In genomic region chr9:102446066-102446465, GRCm38 (mm10) we compare ENCODE assay signal across 20 mouse cellular contexts. TPM values are rescaled to one million over a fixed set of nuclear protein-coding genes. Genes with fewer than 3 reads are reported as not detected.
DNase-seq lines count a peak whose midpoint lies in the region; ATAC-seq and TF ChIP-seq lines count a peak whose summit lies in the region.
"Had no signal": no experiment of that assay in that cellular context is flagged by ENCODE, and none has a peak within 500 bp of the region (broad histone marks: within the 10 kb centered on the region; RNA-seq: fewer than 3 reads in every experiment).

No protein-coding gene starts in this region.

- no peak overlapping the region for H3K4me2 ChIP-seq in lung, embryonic 14.5 days
- H3K4me2 ChIP-seq: heart, embryonic 13.5 days; hindbrain, embryonic 14.5 days had no signal

- 39% methylated on average over 2 of the region's 2 CpGs for WGBS in lung, embryonic 14.5 days
- WGBS in lung, adult 2 months = 45% methylated on average over 2 of the region's 2 CpGs

- H3K9me3 ChIP-seq in lung, embryonic 14.5 days (ENCODE audit: low read depth, low read length) = no peaks in the 10 kb centered on the region
- H3K9me3 ChIP-seq: heart, embryonic 10.5 days; heart, embryonic 13.5 days had no signal

- H3K4me1 ChIP-seq in lung, embryonic 14.5 days (ENCODE audit: insufficient read depth) = no peaks in the 10 kb centered on the region
- no peaks in the 10 kb centered on the region; the same call in 1 of the 2 replicates for H3K4me1 ChIP-seq in lung, adult 2 months (ENCODE audit: control insufficient read depth, insufficient read depth, low read length)
- H3K4me1 ChIP-seq: heart, embryonic 10.5 days; heart, embryonic 13.5 days had no signal

- no peaks in the 10 kb centered on the region for H3K27me3 ChIP-seq in lung, embryonic 14.5 days (ENCODE audit: insufficient read depth, low read length)

- no peak overlapping the region for H3K9ac ChIP-seq in lung, embryonic 14.5 days
- H3K9ac ChIP-seq: forebrain, postnatal 0 days; heart, embryonic 13.5 days; hindbrain, embryonic 14.5 days had no signal

- no peak overlapping the region for H3K27ac ChIP-seq in lung, embryonic 14.5 days (ENCODE audit: low read depth)
- H3K27ac ChIP-seq: gastrocnemius, adult 2 months; heart, embryonic 10.5 days; heart, embryonic 13.5 days; hindbrain, embryonic 14.5 days; hindbrain, postnatal 0 days had no signal

- no peak for TF ChIP-seq POLR2A in lung, adult 2 months (IDR thresholded peaks at IDR 0.05; ENCODE audit: borderline replicate concordance, extremely low read depth, low read depth, low read length)

- no peak for TF ChIP-seq CTCF in lung, embryonic 14.5 days (IDR thresholded peaks at IDR 0.05; ENCODE audit: low read depth)
- TF ChIP-seq CTCF in lung, adult 2 months (IDR thresholded peaks at IDR 0.05; ENCODE audit: insufficient read depth, low read length) = no peak

- H3K36me3 ChIP-seq in lung, embryonic 14.5 days (ENCODE audit: insufficient read depth) = no peaks in the 10 kb centered on the region
- H3K36me3 ChIP-seq: heart, embryonic 10.5 days; heart, embryonic 13.5 days had no signal

- no peak overlapping the region for H3K4me3 ChIP-seq in lung, embryonic 14.5 days (ENCODE audit: low read depth, low read length)
- H3K4me3 ChIP-seq in lung, adult 2 months (replicated peaks; ENCODE audit: extremely low read depth, low read depth, low read length) = no peak overlapping the region
- H3K4me3 ChIP-seq: gastrocnemius, adult 2 months; heart, embryonic 10.5 days; heart, embryonic 13.5 days had no signal

- no peak for ATAC-seq in lung, embryonic 14.5 days (ENCODE audit: insufficient read depth)
- ATAC-seq: activated CD4-positive, CD25-positive, alpha-beta regulatory T cell, adult 4 months; forebrain, embryonic 14.5 days; forebrain, postnatal 0 days; hindbrain, postnatal 0 days; inflammation-experienced regulatory T-cells, adult 6 months had no signal

- peak; percentile 9 for DNase-seq in lung, embryonic 14.5 days
- DNase-seq in lung, adult 2 months = no peak
- peak; percentile 9 for DNase-seq in lung, postnatal 36 days
- DNase-seq in lung, postnatal 4 days = no peak
- peak; percentile 9 for DNase-seq in fibroblast of lung, adult 2 months (ENCODE audit: low read depth)
- no peak for DNase-seq in gastrocnemius, adult 8-10 months (ENCODE audit: low spot score in 2 of 2)
- DNase-seq: cerebellum, adult 18-20 months; cerebellum, adult 9-10 months; forebrain, postnatal 0 days; gastrocnemius, adult 2 months; gastrocnemius, postnatal 25 days; heart, postnatal 14 days; heart, postnatal 4 days had no signal

RNA-seq across cellular contexts. Expression of gene Ky, which starts 59.5 kb away (rescaled TPM):
- 0.30 and 0.32 TPM in 2 replicates for polyA plus RNA-seq in lung, embryonic 14.5 days (2014; fragmentation: Nextera tagmentation; extraction: Ambion mirVana)
- 1.9 and 2.9 TPM in 2 replicates for polyA plus RNA-seq in lung, adult 2 months (2012; rRNA removed)
- total RNA-seq in gastrocnemius, adult 8-10 months (2022) = 100 to 1,000 TPM in 3 of 4 experiments, 10 to 100 TPM in 1; 68.4 to 165 (median 129) TPM

Comparison
In these comparisons a context has a peak if more than half of its experiments do, and no peak if none do; other contexts are left out.
1. DNase-seq: peak in lung, embryonic 14.5 days (single experiment), lung, postnatal 36 days (single experiment) and fibroblast of lung, adult 2 months (single experiment); none in lung, adult 2 months (single experiment), lung, postnatal 4 days (0 of 2) and gastrocnemius, adult 8-10 months (0 of 2).